Mouse (Mus musculus): ENCODE measurements around the gene Banf1. TPM values are rescaled to one million over a fixed set of nuclear protein-coding genes. Genes with fewer than 3 reads are reported as not detected.
"Not testable (repeated sequence)": the region's sequence is repeated elsewhere in the genome, so short reads cannot be mapped to it uniquely, and the experiment has no call there.

Banf1 gene
- 10 to 100 TPM; 81.0 to 86.2 TPM for total RNA-seq (2021)
- long read RNA-seq, experiment 1, transcript Banf1-201 (3 exons, 1,261 nt) = major isoform, 35 of 104 reads
- long read RNA-seq, experiment 1, partial matches to known transcripts = 61 of 104 reads
- long read RNA-seq, experiment 1, other reads (novel, unspliced or antisense) = 5 of 104 reads
- long read RNA-seq, experiment 2, transcript Banf1-201 (3 exons, 1,261 nt) = major isoform, 50 of 103 reads
- long read RNA-seq, experiment 2, partial matches to known transcripts = 47 of 103 reads
- long read RNA-seq, experiment 2, other reads (novel, unspliced or antisense) = 1 of 103 reads

- no peak for TF ChIP-seq CTCF (conservative IDR thresholded peaks at IDR 0.05)
- no peak for DNase-seq (ENCODE audit: low spot score in 2 of 2)
- Histone ChIP-seq H3K4me3 (peak within 1 kb of the TSS; percentile 88), H3K27ac (peak within 1 kb of the TSS; percentile 98)
These were observed at the start of gene Banf1 for GRCm38 (mm10) chr19:5367053-5367359. Gene Banf1, minus strand, starts transcription at chr19:5367168.

GRCm38 (mm10) chr19:5414534-5414957 lies 47.6 kb upstream of the Banf1 start:
- Histone ChIP-seq H3K27ac (peak overlapping the region; percentile 76), H3K4me3 (no peak overlapping the region)
- no peak for TF ChIP-seq CTCF (conservative IDR thresholded peaks at IDR 0.05)
- no peak for DNase-seq (ENCODE audit: low spot score in 2 of 2)

- Histone ChIP-seq H3K27ac (peak overlapping the region; percentile 76), H3K4me3 (no peak overlapping the region)
- DNase-seq (ENCODE audit: low spot score in 2 of 2) = no peak
- no peak for TF ChIP-seq CTCF (conservative IDR thresholded peaks at IDR 0.05)
These were observed 46.9 kb upstream of the Banf1 start for GRCm38 (mm10) chr19:5413840-5414239.

GRCm38 (mm10) chr19:5411961-5412360 lies 45.0 kb upstream of the Banf1 start:
- DNase-seq (ENCODE audit: low spot score in 2 of 2) = no peak
- H3K27ac ChIP-seq = no peak overlapping the region
- no peak for TF ChIP-seq CTCF (conservative IDR thresholded peaks at IDR 0.05)
- H3K4me3 ChIP-seq = no peak overlapping the region

GRCm38 (mm10) chr19:5410641-5411040 lies 43.7 kb upstream of the Banf1 start:
- H3K4me3 ChIP-seq = no peak overlapping the region
- DNase-seq (ENCODE audit: low spot score in 2 of 2) = no peak
- no peak overlapping the region for H3K27ac ChIP-seq
- no peak for TF ChIP-seq CTCF (conservative IDR thresholded peaks at IDR 0.05)

GRCm38 (mm10) chr19:5409068-5409467 lies 42.1 kb upstream of the Banf1 start:
- no peak overlapping the region for H3K4me3 ChIP-seq
- no peak for TF ChIP-seq CTCF (conservative IDR thresholded peaks at IDR 0.05)
- H3K27ac ChIP-seq = peak overlapping the region; percentile 48; the same call in 1 of the 2 replicates
- DNase-seq (ENCODE audit: low spot score in 2 of 2) = no peak

GRCm38 (mm10) chr19:5408057-5409001 lies 41.4 kb upstream of the Banf1 start:
- no peak overlapping the region for H3K4me3 ChIP-seq
- no peak for TF ChIP-seq CTCF (conservative IDR thresholded peaks at IDR 0.05)
- no peak for DNase-seq (ENCODE audit: low spot score in 2 of 2)
- H3K27ac ChIP-seq = peak overlapping the region; percentile 48; the same call in 1 of the 2 replicates

GRCm38 (mm10) chr19:5407133-5407532 lies 40.2 kb upstream of the Banf1 start:
- no peak for DNase-seq (ENCODE audit: low spot score in 2 of 2)

GRCm38 (mm10) chr19:5406531-5407126 lies 39.7 kb upstream of the Banf1 start:
- not testable (repeated sequence) for DNase-seq (ENCODE audit: low spot score in 2 of 2)
- H3K27ac ChIP-seq = peak overlapping the region; percentile 95
- H3K4me3 ChIP-seq = peak overlapping the region; percentile 54

More at GRCm38 (mm10) chr19:5407133-5407532, 40.2 kb upstream of the Banf1 start:
- Histone ChIP-seq H3K4me3 (peak overlapping the region; percentile 54), H3K27ac (peak overlapping the region; percentile 95)
- peak; percentile 71 for TF ChIP-seq CTCF (conservative IDR thresholded peaks at IDR 0.05)

GRCm38 (mm10) chr19:5405924-5406323 lies 39.0 kb upstream of the Banf1 start:
- DNase-seq (ENCODE audit: low spot score in 2 of 2) = no peak
- peak overlapping the region; percentile 55; the same call in 1 of the 2 replicates for H3K27ac ChIP-seq
- TF ChIP-seq CTCF (conservative IDR thresholded peaks at IDR 0.05) = no peak
- peak overlapping the region; percentile 33; the same call in 1 of the 2 replicates for H3K4me3 ChIP-seq

- Histone ChIP-seq H3K4me3 (no peak within 1 kb of the TSS), H3K27ac (no peak within 1 kb of the TSS)
- no peak for DNase-seq (ENCODE audit: low spot score in 2 of 2)
- no peak for TF ChIP-seq CTCF (conservative IDR thresholded peaks at IDR 0.05)
These were observed 35.3 kb upstream of the Banf1 start, which contains the start of gene Tsga10ip for GRCm38 (mm10) chr19:5402293-5402692. Gene Tsga10ip, minus strand, starts transcription at chr19:5402526.

- TF ChIP-seq CTCF (conservative IDR thresholded peaks at IDR 0.05) = peak; percentile 21; the same call in 1 of the 2 replicates
- DNase-seq (ENCODE audit: low spot score in 2 of 2); H3K4me3 ChIP-seq; H3K27ac ChIP-seq: not testable (repeated sequence)
These were observed 34.1 kb upstream of the Banf1 start for GRCm38 (mm10) chr19:5401073-5401472.

GRCm38 (mm10) chr19:5395371-5395770 lies 28.4 kb upstream of the Banf1 start:
- DNase-seq (ENCODE audit: low spot score in 2 of 2) = no peak
- no peak for TF ChIP-seq CTCF (conservative IDR thresholded peaks at IDR 0.05)
- Histone ChIP-seq H3K4me3 (no peak overlapping the region), H3K27ac (no peak overlapping the region)
